Mouse (Mus musculus) myocyte (in vitro differentiated cells): ENCODE results near the gene Prim1. TPM values are rescaled to one million over a fixed set of nuclear protein-coding genes. Genes with fewer than 3 reads are reported as not detected.
A peak's percentile ranks its signal among the peaks of the same experiment; 100 is the strongest.
"Not testable (repeated sequence)": the region's sequence is repeated elsewhere in the genome, so short reads cannot be mapped to it uniquely, and the experiment has no call there.

Experiments
- H3K27me3 ChIP-seq: one replicate; pipeline ENCODE4 v1.6.1; 2011; ENCODE audit not compliant: control insufficient read depth, insufficient read depth, insufficient read length
- H3K36me3 ChIP-seq: one replicate; pipeline ENCODE4 v1.6.1; 2011; ENCODE audit not compliant: control insufficient read depth, insufficient read depth
- H3K4me2 ChIP-seq: one replicate; pipeline ENCODE4 v1.6.1; 2011; ENCODE audit warnings: low read depth, control low read depth
- H3K4me3 ChIP-seq: one replicate; pipeline ENCODE4 v1.5.1; 2011; ENCODE audit warnings: mild to moderate bottlenecking, control low read depth, moderate library complexity
- H3K79me2 ChIP-seq: one replicate; pipeline ENCODE4 v1.6.1; 2011; ENCODE audit not compliant: control insufficient read depth, insufficient read depth
- H3ac ChIP-seq: one replicate; pipeline ENCODE4 v1.6.1; 2011; ENCODE audit not compliant: control insufficient read depth, insufficient read length
- CEBPB ChIP-seq: IDR thresholded peaks from 2 replicates; pipeline ENCODE4 v1.6.1; 2011; ENCODE audit warnings: mild to moderate bottlenecking, moderate library complexity; ENCODE audit not compliant: poor library complexity, insufficient read depth, severe bottlenecking
- E2F4 ChIP-seq: IDR thresholded peaks from one replicate; pipeline ENCODE4 v1.6.1; 2011; ENCODE audit warnings: mild to moderate bottlenecking, control low read depth, moderate library complexity; ENCODE audit not compliant: insufficient read depth
- MAX ChIP-seq: IDR thresholded peaks from one replicate; pipeline ENCODE4 v1.6.1; 2011; ENCODE audit warnings: low read depth, mild to moderate bottlenecking, control low read depth
- MYOD1 ChIP-seq, 3 experiments: IDR thresholded peaks; one replicate each; pipeline ENCODE4 v1.6.1; 2011; ENCODE audit warnings: control low read depth in 2 of 3, low read depth in 2 of 3, mild to moderate bottlenecking in 2 of 3, moderate library complexity in 1 of 3; ENCODE audit not compliant: insufficient read length in 2 of 3, control insufficient read depth in 1 of 3
- MYOG ChIP-seq, 3 experiments: IDR thresholded peaks; one replicate each; pipeline ENCODE4 v1.6.1; 2011; ENCODE audit warnings: control low read depth in 2 of 3, low read depth in 2 of 3, mild to moderate bottlenecking in 2 of 3; ENCODE audit not compliant: insufficient read length in 2 of 3, control insufficient read depth in 1 of 3, insufficient read depth in 1 of 3
- POLR2A ChIP-seq: IDR thresholded peaks from one replicate; pipeline ENCODE4 v1.6.1; 2011; ENCODE audit warnings: low read depth, mild to moderate bottlenecking, control low read depth, moderate library complexity; ENCODE audit not compliant: insufficient read length
- POLR2AphosphoS2 ChIP-seq: IDR thresholded peaks from one replicate; pipeline ENCODE4 v1.6.1; 2011; ENCODE audit warnings: low read depth, control low read depth; ENCODE audit not compliant: insufficient read length
- REST ChIP-seq: IDR thresholded peaks from one replicate; pipeline ENCODE4 v1.6.1; 2011; ENCODE audit warnings: mild to moderate bottlenecking, control low read depth, moderate library complexity; ENCODE audit not compliant: insufficient read depth, insufficient read length
- SRF ChIP-seq: IDR thresholded peaks from one replicate; pipeline ENCODE4 v1.6.1; 2011; ENCODE audit warnings: low read depth; ENCODE audit not compliant: control insufficient read depth, insufficient read length
- TCF12 ChIP-seq: IDR thresholded peaks from one replicate; pipeline ENCODE4 v1.6.1; 2011; ENCODE audit warnings: mild to moderate bottlenecking, control low read depth; ENCODE audit not compliant: poor library complexity, insufficient read depth, severe bottlenecking
- TCF3 ChIP-seq: IDR thresholded peaks from one replicate; pipeline ENCODE4 v1.6.1; 2011; ENCODE audit warnings: low read depth, control low read depth; ENCODE audit not compliant: insufficient read length
- USF1 ChIP-seq: IDR thresholded peaks from one replicate; pipeline ENCODE4 v1.6.1; 2011; ENCODE audit warnings: low read depth, mild to moderate bottlenecking, control low read depth, moderate library complexity
- polyA plus RNA-seq: library from polyadenylated mRNA; unstranded; fragments of >200 nt; fragmentation: generic; extraction: Trizol; gene quantifications from one replicate; pipeline ENCODE4 v1.2.1, GENCODE M21; 2012; ENCODE audit warnings: missing spikeins

The Prim1 gene
- polyA plus RNA-seq, 1 experiment: 9.1 TPM

DNA sequence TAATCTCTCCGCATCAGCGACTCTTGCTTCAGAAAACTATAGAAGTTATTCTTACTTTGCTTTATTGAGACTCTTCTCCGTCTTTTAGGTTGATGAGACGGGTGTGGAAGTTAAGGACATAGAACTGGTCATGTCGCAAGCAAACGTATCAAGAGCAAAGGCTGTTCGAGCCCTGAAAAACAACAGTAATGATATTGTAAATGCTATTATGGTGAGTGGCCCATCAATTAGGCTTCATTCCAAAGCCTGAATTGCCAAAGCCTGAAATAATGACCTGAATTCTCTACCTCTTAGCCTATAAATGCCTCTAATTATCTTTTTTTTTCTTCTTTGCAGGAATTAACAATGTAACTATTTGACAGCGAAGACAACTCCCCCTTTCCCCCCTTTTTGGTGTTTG, 33.2 kb downstream of the Prim1 start:
- no peak overlapping the region for H3ac ChIP-seq
- H3K79me2 ChIP-seq: peaks cover 33% of the 10 kb centered on the region
- H3K4me3 ChIP-seq: no peak overlapping the region
- no peaks in the 10 kb centered on the region for H3K27me3 ChIP-seq
- TF ChIP-seq REST (no peak), POLR2AphosphoS2 (no peak), CEBPB (no peak), E2F4 (no peak)
- H3K36me3 ChIP-seq: peaks cover 66% of the 10 kb centered on the region
- no peak overlapping the region for H3K4me2 ChIP-seq

DNA sequence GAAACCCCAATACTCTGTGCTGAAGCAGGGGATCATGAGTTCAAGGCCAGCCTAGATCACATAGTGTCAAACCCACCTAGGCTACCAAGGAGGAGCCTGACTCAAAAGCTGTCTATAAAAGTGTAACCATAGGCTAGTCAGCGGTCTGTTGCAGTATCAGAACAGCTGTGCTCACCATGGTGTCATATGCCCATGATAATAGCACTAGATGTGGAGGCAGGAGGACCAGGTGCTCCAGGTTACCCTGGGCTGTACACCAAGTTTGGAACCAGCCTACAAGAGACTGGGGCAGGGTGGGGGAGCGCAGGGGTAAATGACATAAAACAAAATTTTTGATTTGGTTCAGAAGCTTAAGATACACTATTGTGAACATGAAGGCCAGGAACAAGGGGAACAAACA, 34.8 kb downstream of the Prim1 start:
- Histone ChIP-seq H3K4me2 (no peak overlapping the region), H3K4me3 (no peak overlapping the region), H3K79me2 (peaks cover 17% of the 10 kb centered on the region), H3ac (no peak overlapping the region), H3K27me3 (no peaks in the 10 kb centered on the region), H3K36me3 (peaks cover 55% of the 10 kb centered on the region)
- TF ChIP-seq TCF12 (no peak), POLR2A (no peak), POLR2AphosphoS2 (peak; percentile 78)

DNA sequence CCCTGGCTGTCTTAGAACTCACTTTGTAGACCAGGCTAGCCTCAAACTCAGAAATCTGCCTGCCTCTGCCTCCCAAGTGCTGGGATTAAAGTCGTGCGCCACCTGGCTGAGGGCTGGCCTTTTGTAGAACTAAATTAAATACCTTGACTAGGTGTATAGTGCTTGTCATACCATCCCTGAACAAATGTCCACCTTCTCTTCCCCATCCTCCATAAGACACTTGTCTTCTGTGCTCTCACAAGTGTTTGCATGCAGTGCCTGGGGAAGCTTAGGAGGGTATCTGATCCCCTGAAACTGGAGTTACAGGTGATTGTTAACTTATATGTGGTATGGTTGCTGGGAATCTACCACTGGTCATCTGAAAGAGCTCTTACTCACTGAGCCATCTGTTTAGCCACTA, 35.4 kb downstream of the Prim1 start:
- Histone ChIP-seq H3K4me2 (no peak overlapping the region), H3ac (no peak overlapping the region), H3K36me3 (peaks cover 49% of the 10 kb centered on the region), H3K4me3 (no peak overlapping the region), H3K79me2 (peaks cover 11% of the 10 kb centered on the region), H3K27me3 (no peaks in the 10 kb centered on the region)
- peak; percentile 6 for TF ChIP-seq POLR2AphosphoS2
- no peak for TF ChIP-seq POLR2A

DNA sequence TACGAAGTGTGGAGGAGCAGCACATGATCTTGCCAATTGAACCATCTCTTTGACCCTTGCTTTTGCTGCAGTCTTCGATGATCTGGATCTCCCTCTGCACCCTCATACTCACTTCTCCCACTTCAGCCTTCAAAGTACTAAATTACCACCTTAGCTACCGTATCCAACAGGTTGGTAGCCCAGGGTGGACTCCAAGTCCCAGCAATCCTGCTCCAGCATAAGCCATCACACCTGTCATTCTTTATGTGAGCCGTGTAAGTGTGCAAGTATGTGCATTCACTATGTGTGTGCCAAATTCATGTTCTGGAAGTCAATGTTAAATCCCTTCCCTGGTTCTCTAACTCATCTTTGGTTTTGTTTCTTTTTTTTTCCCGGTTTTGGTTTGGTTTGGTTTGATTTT, 36.6 kb downstream of the Prim1 start:
- H3K27me3 ChIP-seq: no peaks in the 10 kb centered on the region
- H3K36me3 ChIP-seq: peaks cover 37% of the 10 kb centered on the region
- peak; percentile 52 for TF ChIP-seq POLR2AphosphoS2
- TF ChIP-seq MYOG (IDR thresholded peaks at IDR 0.05; ENCODE audit: control insufficient read depth in 1 of 3, insufficient read depth in 1 of 3, insufficient read length in 2 of 3, low read depth in 2 of 3): no peak
- no peak for TF ChIP-seq CEBPB
- H3K79me2 ChIP-seq: no peaks in the 10 kb centered on the region
- no peak overlapping the region for H3K4me3 ChIP-seq
- H3ac ChIP-seq: no peak overlapping the region
- no peak overlapping the region for H3K4me2 ChIP-seq

DNA sequence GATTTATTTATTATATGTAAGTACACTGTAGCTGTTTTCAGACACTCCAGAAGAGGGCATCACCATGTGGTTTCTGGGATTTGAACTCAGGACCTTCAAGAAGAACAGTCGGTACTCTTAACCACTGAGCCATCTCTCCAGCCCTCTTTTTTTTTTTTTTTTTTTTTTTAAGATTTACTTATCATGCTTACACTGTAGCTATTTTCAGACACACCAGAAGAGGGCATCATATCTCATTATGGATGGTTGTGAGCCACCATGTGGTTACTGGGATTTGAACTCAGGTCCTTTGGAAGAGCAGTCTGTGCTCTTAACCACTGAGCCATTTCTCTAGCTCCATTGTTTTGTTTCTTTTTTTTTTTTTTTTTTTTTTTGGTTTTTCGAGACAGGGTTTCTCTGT, 37.2 kb downstream of the Prim1 start:
- not testable (repeated sequence) for H3K27me3 ChIP-seq, H3K4me2 ChIP-seq, H3K4me3 ChIP-seq, H3K79me2 ChIP-seq, H3ac ChIP-seq
- peaks cover 33% of the 10 kb centered on the region for H3K36me3 ChIP-seq

DNA sequence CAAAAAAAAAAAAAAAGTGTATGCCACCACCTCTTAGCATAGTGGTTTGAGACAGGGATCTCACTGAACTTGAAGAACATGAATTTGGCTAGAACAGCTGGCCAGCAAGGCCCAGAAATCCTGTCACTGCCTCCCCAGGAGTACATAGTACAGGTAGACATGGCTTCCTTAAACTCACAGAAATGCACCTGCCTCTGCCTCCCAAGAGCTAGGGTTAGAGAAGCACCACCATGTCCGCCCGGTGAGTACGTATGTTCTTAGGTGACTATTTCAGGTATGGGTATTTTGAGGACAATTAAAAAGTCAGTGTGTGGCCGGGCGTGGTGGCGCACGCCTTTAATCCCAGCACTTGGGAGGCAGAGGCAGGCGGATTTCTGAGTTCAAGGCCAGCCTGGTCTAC, 38.0 kb downstream of the Prim1 start:
- H3K4me3 ChIP-seq: no peak overlapping the region
- peaks cover 27% of the 10 kb centered on the region for H3K36me3 ChIP-seq
- H3K27me3 ChIP-seq: no peaks in the 10 kb centered on the region
- H3K4me2 ChIP-seq: no peak overlapping the region
- TF ChIP-seq POLR2AphosphoS2 (peak; percentile 64), REST (no peak)
- H3K79me2 ChIP-seq: no peaks in the 10 kb centered on the region
- no peak overlapping the region for H3ac ChIP-seq

DNA sequence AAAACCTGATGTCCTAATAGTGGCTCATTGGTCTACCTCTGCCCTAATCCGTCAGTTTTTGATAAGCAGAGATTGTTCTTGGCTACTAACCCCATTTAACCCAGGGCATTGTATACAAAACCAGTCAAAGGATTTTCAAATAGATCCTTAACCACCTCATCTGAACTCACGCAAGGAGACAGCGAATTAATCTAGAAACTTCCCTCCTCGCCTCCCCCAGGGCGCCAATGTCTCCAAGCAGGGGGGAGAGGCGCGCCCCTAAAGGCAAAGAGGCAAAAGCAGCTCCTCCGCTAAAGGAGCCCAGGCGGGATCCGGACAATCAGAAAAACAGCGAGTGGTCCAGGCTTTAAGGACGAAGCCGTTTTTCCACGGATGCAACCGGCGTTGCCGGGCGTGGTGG, 43.2 kb downstream of the Prim1 start:
- H3K79me2 ChIP-seq: peaks cover 40% of the 10 kb centered on the region
- TF ChIP-seq REST (no peak), MYOG (IDR thresholded peaks at IDR 0.05; ENCODE audit: control insufficient read depth in 1 of 3, insufficient read depth in 1 of 3, insufficient read length in 2 of 3, low read depth in 2 of 3) (no peak), TCF3 (no peak), SRF (no peak), TCF12 (no peak), E2F4 (no peak), MAX (no peak), CEBPB (no peak), POLR2A (no peak), POLR2AphosphoS2 (no peak), USF1 (no peak), MYOD1 (IDR thresholded peaks at IDR 0.05; ENCODE audit: control insufficient read depth in 1 of 3, insufficient read length in 2 of 3, low read depth in 2 of 3) (no peak)

More for the DNA sequence above, 43.2 kb downstream of the Prim1 start:
- peak overlapping the region; percentile 83 for H3K4me3 ChIP-seq
- peak overlapping the region; percentile 60 for H3ac ChIP-seq
- H3K36me3 ChIP-seq: no peaks in the 10 kb centered on the region
- H3K4me2 ChIP-seq: peak overlapping the region; percentile 94
- H3K27me3 ChIP-seq: no peaks in the 10 kb centered on the region
